Comparison of ENCODE assay signal across 17 mouse cellular contexts in genomic region chr11:79460756-79461450, GRCm38 (mm10). TPM values are rescaled to one million over a fixed set of nuclear protein-coding genes. Genes with fewer than 3 reads are reported as not detected.
DNase-seq lines count a peak whose midpoint lies in the region; ATAC-seq and TF ChIP-seq lines count a peak whose summit lies in the region.
"Had no signal": no experiment of that assay in that cellular context is flagged by ENCODE, and none has a peak within 500 bp of the region (broad histone marks: within the 10 kb centered on the region; RNA-seq: fewer than 3 reads in every experiment).

No protein-coding gene starts in this region.

- no peaks in the 10 kb centered on the region for H3K9me3 ChIP-seq in midbrain, postnatal 0 days (ENCODE audit: low read length)
- no peaks in the 10 kb centered on the region for H3K9me3 ChIP-seq in midbrain, embryonic 11.5 days (ENCODE audit: control insufficient read depth, low read length)
- H3K9me3 ChIP-seq: lung, embryonic 15.5 days; megakaryocyte, embryonic 14.5 days had no signal

- peak; percentile 17 for DNase-seq in midbrain, postnatal 0 days (ENCODE audit: low spot score)
- DNase-seq in midbrain, embryonic 11.5 days (ENCODE audit: low spot score, missing footprints) = no peak
- peak; percentile 77 for DNase-seq in T-cell, adult 2 months (ENCODE audit: low spot score)
- DNase-seq in naive thymus-derived CD4-positive, alpha-beta T cell, adult 2 months (ENCODE audit: low read depth) = peak; percentile 87
- peak; percentile 49 to 65 for DNase-seq in thymus, postnatal 36 days
- DNase-seq in adipocyte (ENCODE audit: low spot score) = no peak
- no peak for DNase-seq in heart, adult 9 months (ENCODE audit: low spot score in 2 of 2)
- no peak for DNase-seq in layer of hippocampus, adult 11-12 months (ENCODE audit: low spot score)
- DNase-seq: adrenal gland, adult 2 months; cerebellum, adult 9-11 months; gastrocnemius, postnatal 25 days; right cerebral cortex, postnatal 4 days had no signal

- no peak for TF ChIP-seq CTCF in midbrain, postnatal 0 days (IDR thresholded peaks at IDR 0.05)

- 90% methylated on average over 3 of the region's 3 CpGs for WGBS in midbrain, postnatal 0 days
- 91% methylated on average over 3 of the region's 3 CpGs for WGBS in midbrain, embryonic 11.5 days

- H3K4me2 ChIP-seq in midbrain, postnatal 0 days (ENCODE audit: low read depth, low read length, poor library complexity, severe bottlenecking) = no peak overlapping the region
- no peak overlapping the region for H3K4me2 ChIP-seq in midbrain, embryonic 11.5 days
- H3K4me2 ChIP-seq: heart, embryonic 11.5 days; liver, embryonic 11.5 days; lung, embryonic 15.5 days had no signal

- no peak overlapping the region for H3K4me3 ChIP-seq in midbrain, postnatal 0 days (ENCODE audit: low read depth, low read length)
- H3K4me3 ChIP-seq in midbrain, embryonic 11.5 days (ENCODE audit: low read depth, low read length) = no peak overlapping the region
- H3K4me3 ChIP-seq: lung, embryonic 15.5 days; megakaryocyte, embryonic 14.5 days had no signal

- peaks cover 22% of the 10 kb centered on the region for H3K36me3 ChIP-seq in midbrain, postnatal 0 days (ENCODE audit: insufficient read depth, low read length)
- H3K36me3 ChIP-seq in midbrain, embryonic 11.5 days (ENCODE audit: control insufficient read depth, insufficient read depth, low read length) = peaks cover 4% of the 10 kb centered on the region; the same call in 1 of the 2 replicates

- no peaks in the 10 kb centered on the region for H3K4me1 ChIP-seq in midbrain, postnatal 0 days (ENCODE audit: insufficient read depth, low read length)
- H3K4me1 ChIP-seq in midbrain, embryonic 11.5 days (ENCODE audit: control insufficient read depth, insufficient read depth, low read length) = no peaks in the 10 kb centered on the region
- H3K4me1 ChIP-seq: lung, embryonic 15.5 days had no signal

- H3K27ac ChIP-seq in midbrain, postnatal 0 days (ENCODE audit: low read depth, low read length) = no peak overlapping the region
- H3K27ac ChIP-seq in midbrain, embryonic 11.5 days (ENCODE audit: low read depth, low read length) = no peak overlapping the region
- H3K27ac ChIP-seq: lung, embryonic 15.5 days had no signal

- ATAC-seq in midbrain, postnatal 0 days (ENCODE audit: low FRiP score) = no peak
- ATAC-seq in midbrain, embryonic 11.5 days (ENCODE audit: low FRiP score) = no peak

- no peaks in the 10 kb centered on the region for H3K27me3 ChIP-seq in midbrain, postnatal 0 days (ENCODE audit: insufficient read depth, low read length)
- H3K27me3 ChIP-seq in midbrain, embryonic 11.5 days (ENCODE audit: control insufficient read depth, insufficient read depth, low read length) = no peaks in the 10 kb centered on the region
- H3K27me3 ChIP-seq: lung, embryonic 15.5 days; megakaryocyte, embryonic 14.5 days had no signal

- H3K9ac ChIP-seq in midbrain, postnatal 0 days (replicated peaks; ENCODE audit: low read length, poor library complexity, severe bottlenecking) = no peak overlapping the region
- no peak overlapping the region for H3K9ac ChIP-seq in midbrain, embryonic 11.5 days (ENCODE audit: low read length)
- H3K9ac ChIP-seq: lung, embryonic 15.5 days had no signal

RNA-seq across cellular contexts. Expression of gene Omg, which starts 43.0 kb away (rescaled TPM):
- total RNA-seq in midbrain, postnatal 0 days (2014; rRNA removed) = 20.5 and 31.4 TPM in 2 replicates
- 27.2 and 34.3 TPM in 2 replicates for polyA plus RNA-seq in midbrain, postnatal 0 days (2015; fragmentation: Nextera tagmentation; extraction: Ambion mirVana)
- polyA plus RNA-seq in midbrain, embryonic 11.5 days (2014; fragmentation: Nextera tagmentation; extraction: Ambion mirVana) = 1.9 TPM in 2 replicates
- total RNA-seq: gastrocnemius, postnatal 25 days; heart, postnatal 25 days had no signal

Comparison
In these comparisons a context has a peak if more than half of its experiments do, and no peak if none do; other contexts are left out.
1. DNase-seq: peak in midbrain, postnatal 0 days (single experiment), T-cell, adult 2 months (single experiment), naive thymus-derived CD4-positive, alpha-beta T cell, adult 2 months (single experiment) and thymus, postnatal 36 days (2 of 2); none in midbrain, embryonic 11.5 days (single experiment), adipocyte (single experiment), heart, adult 9 months (0 of 2) and layer of hippocampus, adult 11-12 months (single experiment).